Mouse (Mus musculus) urinary bladder, adult 2 months (tissue): ENCODE results near the gene Olfr457. TPM values are rescaled to one million over a fixed set of nuclear protein-coding genes. Genes with fewer than 3 reads are reported as not detected.
"Not testable (repeated sequence)": the region's sequence is repeated elsewhere in the genome, so short reads cannot be mapped to it uniquely, and the experiment has no call there.

ENCODE experiments used
- DNase-seq: peaks from one replicate; pipeline ENCODE4 v3.0.0; 2022; ENCODE audit warnings: low spot score
- polyA plus RNA-seq: library from polyadenylated mRNA; depleted of rRNA; stranded (reverse); fragments of >200 nt; gene quantifications from 2 replicates; pipeline ENCODE4 v1.2.3, GENCODE M21; 2012; rRNA removed

Gene Olfr457
- not detected in 2 replicates for polyA plus RNA-seq

DNA sequence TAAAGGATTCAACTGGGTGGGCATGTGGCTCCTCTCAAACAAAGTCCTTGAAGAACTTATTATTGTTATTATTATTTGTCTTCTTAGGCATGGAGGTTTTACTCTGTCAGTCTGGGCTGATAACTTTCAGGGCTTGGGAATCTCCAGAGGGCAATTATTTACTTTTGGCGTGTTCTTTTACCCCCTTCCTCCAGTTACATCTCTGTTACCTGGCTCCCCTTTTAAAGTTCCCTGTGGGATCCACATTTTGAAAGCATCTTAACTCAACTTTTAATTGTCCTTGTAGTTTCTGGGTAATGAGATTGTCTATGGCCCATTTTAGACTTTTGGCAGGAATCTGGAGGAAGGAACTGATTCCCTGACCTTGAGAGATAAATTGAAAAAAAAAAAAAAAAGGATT lies at the start of gene Olfr457:
Gene Olfr457 (minus strand): TSS at position 101 of the 400 bp plus-strand sequence.
- DNase-seq: no peak

DNA sequence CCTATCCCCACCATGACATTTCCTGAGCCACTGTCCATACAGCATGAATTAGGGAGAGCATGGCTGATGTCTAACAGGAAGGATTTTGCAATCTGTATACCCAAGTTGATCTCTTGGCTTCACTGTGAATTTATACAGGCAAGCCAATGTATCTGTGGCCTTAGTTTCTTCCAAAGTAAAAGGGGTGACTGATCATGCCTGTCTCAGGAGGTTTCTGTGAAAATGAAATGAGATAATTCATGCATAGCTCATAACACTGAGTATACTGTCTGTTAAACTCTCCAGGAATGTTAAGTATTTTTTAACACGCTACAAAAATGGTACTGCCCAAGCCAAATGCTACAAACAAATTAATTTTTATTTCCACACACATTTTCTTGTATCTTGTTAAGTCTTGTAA lies 37.3 kb upstream of the Olfr457 start:
- DNase-seq: no peak

DNA sequence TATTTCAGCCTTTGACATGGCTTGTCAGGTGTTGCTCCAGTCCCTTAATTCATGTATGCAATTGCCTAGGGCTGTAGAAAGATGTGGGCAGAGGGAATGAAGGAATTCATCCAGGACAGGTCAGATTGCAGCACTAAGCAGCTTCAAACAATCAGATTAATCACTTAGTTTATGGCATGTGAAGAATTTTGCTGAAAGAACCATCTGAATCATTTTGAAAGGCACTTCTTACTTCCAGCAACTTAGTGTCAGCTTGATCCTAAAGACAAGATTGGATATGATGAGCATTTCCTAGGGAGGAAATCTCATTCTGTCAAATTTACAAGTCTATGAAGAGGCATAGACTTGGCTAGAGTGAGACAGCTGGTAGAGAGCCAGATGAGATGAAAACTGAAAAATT lies 33.2 kb upstream of the Olfr457 start:
- DNase-seq: no peak

DNA sequence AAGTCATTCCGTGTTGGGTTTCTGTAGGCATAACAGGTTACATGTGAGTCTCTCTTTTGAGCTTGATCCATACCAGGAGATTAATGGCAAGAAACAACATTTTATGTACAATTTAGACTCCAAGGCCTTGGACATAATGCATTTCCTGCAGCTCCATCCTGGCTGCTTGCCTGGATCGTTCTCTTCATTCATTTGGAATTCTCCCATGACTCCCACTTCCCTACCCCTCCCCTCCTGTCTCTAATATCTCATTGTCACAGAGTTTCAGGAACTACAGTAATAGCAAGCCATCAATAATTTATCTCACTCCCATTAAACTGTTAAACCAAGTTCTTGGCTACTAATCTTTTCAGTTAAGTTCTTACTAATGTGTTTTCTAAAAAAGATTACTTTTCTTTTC lies 27.3 kb upstream of the Olfr457 start:
- no peak for DNase-seq

DNA sequence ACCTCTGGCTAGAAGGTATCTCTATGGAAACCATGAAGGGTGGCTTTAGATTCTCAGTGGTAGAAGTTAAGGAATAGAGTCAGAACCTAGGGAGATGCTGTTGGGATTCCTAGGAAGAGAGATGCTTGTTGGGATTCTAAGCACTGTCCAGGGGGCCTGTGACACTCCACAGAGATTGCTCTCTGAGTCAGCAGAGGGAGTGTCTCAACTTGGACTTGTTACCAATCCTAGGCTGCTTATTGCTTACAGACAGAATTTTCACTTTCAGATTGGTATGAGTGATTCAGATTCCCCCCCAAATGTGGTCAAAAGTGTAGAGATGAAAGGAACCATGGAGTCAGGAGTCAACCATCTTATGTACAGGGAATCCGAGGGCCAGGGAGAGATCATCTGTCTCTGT lies 13.6 kb upstream of the Olfr457 start:
- DNase-seq: no peak

DNA sequence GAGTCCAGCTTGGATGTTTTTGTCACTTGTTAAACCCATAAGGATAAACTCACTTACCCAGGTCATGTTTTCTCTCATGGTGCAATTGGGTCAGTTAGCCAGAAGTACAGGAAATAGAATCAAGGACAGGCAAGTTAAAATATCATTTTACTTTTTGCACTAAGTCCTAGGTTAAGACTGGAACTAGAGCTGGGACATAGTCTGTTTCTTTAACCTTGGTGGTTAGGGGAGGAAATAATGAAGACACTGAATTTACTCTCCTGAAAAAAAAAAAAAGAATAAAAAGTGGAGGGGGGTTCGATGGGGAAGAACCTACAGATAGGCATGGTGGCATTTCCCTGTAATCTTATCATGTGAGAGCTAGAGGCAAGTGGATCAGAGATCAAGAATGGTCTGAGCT lies 11.0 kb upstream of the Olfr457 start, which contains the start of gene Olfr456:
Gene Olfr456 (minus strand): TSS at position 101 of the 400 bp plus-strand sequence.
- DNase-seq: no peak

DNA sequence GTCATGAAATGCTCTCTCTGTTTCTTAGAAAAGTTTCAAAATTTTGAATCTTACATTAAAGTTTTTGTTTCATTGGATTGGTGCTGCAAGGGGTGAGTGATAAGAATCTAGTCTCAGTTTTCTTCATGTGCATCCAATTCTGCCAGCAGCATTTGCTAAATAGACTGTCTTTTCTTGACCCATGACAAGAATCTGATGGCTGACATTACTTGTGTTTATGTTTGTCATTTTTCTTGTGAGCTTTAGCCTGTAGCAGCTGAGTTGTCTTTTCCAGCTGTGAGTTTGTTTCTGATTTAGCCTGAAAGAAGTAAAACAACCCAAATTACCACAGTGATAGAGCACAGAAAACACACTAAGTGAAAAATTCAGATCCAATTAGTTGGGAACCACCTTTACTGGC lies 8.5 kb upstream of the Olfr457 start:
- DNase-seq: no peak

DNA sequence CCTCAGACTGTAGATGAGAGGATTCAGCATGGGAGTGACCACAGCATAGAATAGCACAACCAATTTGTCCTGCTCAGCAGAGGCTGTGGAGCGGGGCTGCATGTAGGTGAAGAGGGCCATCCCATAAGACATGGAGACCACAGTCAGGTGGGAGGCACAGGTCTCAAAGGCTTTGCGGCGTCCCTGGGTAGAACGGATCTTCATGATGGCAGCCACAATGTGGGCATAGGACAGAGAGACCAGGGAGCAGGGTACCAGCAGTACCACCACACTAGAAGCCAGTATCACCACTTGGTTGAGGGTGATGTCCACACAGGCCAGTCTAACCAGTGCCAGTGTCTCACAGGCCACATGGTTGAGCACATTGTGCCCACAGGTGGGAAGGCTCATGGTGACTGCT lies 4.8 kb downstream of the Olfr457 start:
- DNase-seq: not testable (repeated sequence)

DNA sequence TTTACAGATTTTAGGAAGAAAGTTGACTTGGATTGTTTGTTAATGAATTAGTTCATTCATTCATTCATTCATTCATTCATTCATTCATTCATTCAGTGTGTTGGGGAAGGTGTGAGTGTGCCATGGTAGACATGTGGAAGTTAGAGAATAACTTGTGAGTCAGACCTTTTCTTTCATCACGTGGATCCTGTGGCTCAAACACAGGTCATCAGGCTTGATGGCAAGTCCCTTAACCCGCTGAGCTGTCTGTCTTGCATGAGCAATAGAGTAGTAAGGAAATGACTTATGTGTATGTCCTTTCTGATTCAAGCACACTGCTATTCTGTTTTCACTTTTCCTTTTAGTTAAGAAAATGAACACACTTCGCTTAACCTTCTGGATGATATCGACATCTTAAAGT lies 5.6 kb downstream of the Olfr457 start:
- DNase-seq: no peak

DNA sequence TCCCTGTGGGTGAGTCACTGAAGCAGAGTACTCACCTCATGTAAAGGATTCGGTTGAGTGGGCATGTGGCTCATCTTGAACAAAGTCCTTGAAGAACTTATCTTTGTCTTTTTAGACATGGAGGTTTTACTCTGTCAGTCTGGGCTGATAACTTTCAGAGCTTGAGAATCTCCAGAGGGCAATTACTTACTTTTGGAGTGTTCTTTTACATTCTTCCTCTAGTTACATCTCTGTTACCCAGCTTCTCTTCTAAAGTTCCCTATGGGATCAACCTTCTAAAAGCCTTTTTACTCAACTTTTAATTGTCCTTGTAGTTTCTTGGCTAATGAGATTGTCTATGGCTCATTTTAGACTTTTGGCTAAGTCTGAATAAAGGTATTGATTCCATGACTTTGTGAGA lies 11.0 kb downstream of the Olfr457 start, which contains the start of gene Olfr458:
Gene Olfr458 (minus strand): TSS at position 101 of the 400 bp plus-strand sequence.
- no peak for DNase-seq

DNA sequence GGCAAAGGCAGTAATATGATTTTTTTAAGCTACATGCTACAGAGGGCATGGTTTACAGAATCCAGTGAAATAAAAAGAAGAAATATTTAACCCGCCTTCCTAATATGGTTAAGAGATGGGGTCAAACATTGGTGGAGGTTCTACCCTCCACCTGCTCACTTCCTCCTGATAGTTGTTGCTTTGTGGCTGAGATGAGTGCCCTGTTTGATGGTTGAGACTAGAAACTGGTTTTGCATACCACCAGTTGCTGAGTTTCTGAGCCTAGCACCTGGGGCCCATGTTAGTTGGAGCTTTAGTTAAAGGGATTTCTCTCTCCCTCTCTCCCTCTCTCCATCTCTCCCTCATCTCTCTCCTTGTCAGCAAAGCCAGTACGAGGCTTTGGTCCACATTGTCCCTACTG lies 28.8 kb downstream of the Olfr457 start:
- no peak for DNase-seq

DNA sequence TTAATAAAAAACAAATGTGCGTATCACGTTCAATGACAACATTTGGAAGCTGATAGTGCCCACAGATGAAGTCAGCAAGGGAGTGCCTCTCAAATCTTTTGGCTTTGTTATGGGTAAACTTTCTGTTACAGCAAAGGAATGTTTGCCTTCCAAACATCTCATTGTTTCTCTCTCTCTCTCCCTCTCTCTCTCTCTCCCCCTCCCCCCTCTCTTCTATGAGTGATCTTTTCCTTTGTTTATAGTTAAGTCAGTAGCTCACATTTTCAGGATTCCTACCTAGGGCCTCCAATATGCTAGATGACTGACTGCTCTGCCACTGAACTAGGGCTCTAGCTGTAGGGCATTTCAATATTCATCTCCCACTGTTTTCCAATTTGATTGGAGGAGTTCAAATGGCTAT lies 31.6 kb downstream of the Olfr457 start:
- DNase-seq: no peak

DNA sequence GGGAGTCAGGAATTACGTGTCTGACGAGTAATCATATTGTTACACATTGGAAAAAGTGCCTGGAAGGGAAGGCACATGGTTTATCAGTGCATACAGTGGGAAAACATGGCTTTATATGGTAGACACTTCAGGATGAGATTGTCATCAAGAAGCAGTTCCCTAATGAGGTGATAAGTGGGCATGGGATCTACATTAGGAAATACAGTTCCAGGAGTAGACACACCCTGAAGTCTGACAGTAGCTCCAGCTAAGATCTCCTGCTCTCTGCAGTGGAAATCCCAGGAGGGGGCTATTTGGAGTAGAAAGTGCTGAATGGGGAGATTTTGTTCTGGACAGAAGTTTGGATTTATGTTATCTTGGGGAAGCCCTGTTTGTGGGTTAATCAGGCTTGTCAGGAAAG lies 34.7 kb downstream of the Olfr457 start:
- no peak for DNase-seq

DNA sequence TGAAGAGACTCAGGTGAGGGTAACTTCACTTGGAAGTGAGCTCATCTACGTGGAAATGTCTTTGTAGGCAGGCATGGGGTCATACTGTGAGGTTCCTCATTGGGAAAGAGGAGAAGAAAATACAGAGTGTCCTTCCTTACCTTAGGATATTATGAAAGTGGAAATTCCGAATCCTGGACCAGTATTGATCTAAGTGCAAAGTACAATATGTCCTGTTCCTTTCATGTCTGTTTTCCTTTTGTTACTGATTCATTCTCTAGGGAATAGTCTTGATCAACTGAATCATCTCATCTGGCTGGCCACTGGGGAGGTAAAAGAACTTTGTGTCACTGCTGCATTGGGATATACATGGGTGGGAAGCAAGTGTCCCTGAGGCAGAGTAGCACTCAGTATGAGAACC lies 40.6 kb downstream of the Olfr457 start:
- no peak for DNase-seq

DNA sequence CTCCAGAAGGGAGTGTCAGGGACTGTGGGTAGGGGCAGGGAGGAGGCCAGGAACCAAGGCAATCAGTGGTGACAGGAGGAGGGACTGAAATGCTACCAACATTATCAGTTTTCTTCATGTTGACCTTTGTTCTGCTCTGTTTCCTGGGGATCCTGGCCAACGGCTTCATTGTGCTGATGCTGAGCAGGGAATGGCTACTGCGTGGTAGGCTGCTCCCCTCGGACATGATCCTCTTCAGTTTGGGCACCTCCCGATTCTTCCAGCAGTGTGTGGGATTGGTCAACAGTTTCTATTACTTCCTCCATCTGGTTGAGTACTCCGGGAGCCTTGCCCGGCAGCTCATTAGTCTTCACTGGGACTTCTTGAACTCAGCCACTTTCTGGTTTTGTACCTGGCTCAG lies 41.7 kb downstream of the Olfr457 start, which contains the start of gene Tas2r126:
Gene Tas2r126 (plus strand): TSS at position 90 of the 400 bp plus-strand sequence.
- DNase-seq: no peak

DNA sequence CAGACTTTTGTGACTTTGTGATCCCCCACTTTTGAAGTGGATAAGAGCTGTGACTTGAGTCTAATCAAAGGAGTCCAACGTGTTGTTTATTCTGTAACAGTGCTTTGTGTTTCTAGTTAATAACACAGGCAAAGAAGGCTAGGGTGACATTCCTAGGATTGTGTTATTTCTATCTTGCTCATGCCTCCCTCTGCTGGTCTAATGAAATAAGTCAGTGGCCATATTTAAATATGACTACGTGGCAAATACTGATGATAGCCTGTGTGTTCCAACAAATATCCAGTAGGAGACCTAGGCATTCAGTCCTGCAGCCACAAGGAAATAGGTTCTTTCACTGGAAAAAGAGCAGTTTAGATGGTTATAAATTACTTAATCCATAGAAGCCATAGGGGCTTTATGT lies 42.6 kb downstream of the Olfr457 start:
- DNase-seq: no peak

DNA sequence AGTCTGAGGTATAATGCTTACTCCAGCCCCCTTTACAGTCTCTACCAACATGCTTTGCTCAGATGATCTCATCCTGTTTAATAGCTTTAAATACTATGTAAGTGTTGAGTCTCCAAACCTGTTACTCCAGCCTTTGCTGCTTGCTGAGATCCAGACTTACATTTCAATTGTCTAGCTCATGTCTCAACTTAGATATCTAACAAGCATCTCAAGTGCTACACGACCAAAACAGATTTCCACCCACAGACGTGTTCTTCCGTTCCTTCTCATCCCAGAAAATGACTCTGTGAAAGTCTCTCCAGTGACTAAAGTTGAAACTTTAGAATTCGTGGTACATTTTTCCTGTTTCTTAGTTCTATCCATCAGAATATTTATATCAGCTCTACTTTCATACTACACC lies 49.8 kb downstream of the Olfr457 start:
- no peak for DNase-seq

DNA sequence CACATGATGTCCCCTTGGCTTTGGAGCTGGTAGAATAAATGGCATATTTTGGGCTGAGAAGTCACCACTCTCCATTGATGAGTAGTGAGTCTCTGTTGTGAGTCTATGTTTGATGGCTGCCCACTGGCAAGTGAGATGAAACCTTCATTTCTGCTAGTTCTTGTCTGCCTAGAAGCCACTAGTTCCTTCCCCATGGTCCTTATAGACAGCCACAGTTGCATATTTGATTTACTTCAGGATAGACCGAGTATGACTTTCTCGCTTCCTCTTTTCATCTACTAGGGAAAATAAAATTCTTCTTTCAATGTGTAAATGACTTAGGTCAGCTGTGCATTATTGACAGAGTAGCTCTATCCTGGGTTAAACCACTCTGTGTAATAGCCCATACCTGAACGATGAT lies 51.7 kb downstream of the Olfr457 start:
- no peak for DNase-seq

DNA sequence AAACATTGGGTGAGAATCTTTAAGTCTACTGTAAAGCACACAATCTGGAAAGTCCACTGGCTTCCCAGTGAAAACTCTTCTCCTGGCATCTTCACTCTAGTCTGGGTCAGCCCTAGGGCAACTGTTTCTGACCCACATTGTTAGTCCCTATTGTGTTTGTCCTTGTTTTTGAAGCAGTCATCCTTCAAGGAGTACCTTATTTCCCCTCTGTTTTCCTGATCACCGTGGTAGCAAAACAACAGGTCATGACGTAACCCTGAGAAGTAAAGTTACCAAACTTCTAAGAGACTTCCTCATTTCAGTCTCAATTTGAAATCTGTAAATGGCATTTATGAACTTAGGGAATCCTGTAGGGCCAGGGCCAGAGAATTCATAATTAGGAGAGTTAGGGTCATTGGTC lies 54.7 kb downstream of the Olfr457 start:
- DNase-seq: no peak

DNA sequence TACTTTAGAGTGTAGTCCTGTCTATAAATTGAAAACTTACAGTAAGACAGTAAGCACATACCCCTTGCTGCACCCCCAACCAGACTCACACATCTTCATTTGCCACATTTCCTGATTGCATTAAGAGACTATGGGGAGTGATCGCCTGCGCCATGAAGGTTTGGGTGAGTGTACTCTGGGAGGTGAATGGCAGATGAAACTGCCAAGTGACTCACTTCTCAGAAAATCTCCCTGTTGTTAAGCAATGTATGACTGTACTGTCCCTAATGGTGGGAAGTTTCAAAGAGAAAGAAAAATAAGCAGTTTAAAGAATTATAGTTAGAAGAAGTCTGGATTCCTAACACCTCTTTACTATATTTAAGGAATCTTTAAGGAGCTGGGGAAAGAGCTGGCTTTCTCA lies 56.7 kb downstream of the Olfr457 start:
- no peak for DNase-seq
